In the genomic region with DNA sequence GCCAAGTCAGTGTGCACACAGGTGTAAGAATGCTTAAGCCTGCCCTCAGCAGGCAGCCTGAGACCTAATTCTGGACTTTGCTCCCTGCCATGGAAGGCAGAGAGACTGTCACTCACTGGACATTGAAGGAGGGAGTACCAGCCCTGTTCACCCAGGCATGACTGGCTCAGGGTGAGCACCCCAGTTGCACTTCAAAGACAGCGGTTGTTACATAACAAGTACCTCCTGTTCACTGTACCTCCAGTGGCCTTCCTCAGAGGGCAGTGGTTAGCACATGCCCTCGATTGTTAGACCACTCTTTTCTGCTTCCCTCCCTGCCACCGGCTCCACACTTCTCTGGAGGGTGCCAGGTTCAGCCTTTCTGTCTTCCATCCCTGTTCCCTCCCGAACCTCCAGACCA, we compare ENCODE assay signal across 9 mouse cellular contexts.
A peak's percentile ranks its signal among the peaks of the same experiment; 100 is the strongest.
DNase-seq lines count a peak whose midpoint lies in the region; ATAC-seq and TF ChIP-seq lines count a peak whose summit lies in the region.
"Had no signal": no experiment of that assay in that cellular context is flagged by ENCODE, and none has a peak within 500 bp of the region (broad histone marks: within the 10 kb centered on the region; RNA-seq: fewer than 3 reads in every experiment).

No protein-coding gene starts in this region.

- peak overlapping the region; percentile 50 for H3K4me2 ChIP-seq in heart, embryonic 13.5 days
- no peak overlapping the region for H3K4me2 ChIP-seq in kidney, postnatal 0 days (ENCODE audit: low read length)
- H3K4me2 ChIP-seq in stomach, postnatal 0 days (replicated peaks; ENCODE audit: low read depth) = peak overlapping the region; percentile 27; the same call in 1 of the 2 replicates

- intact Hi-C loops in heart, postnatal 10 days (cut with DNase I) = loop anchor here (2.0 kb wide), 1 partner anchor 22 kb away; no protein-coding TSS in a partner anchor

- no peak for TF ChIP-seq CTCF in kidney, postnatal 0 days (IDR thresholded peaks at IDR 0.05; ENCODE audit: low read depth)
- no peak for TF ChIP-seq CTCF in stomach, postnatal 0 days (IDR thresholded peaks at IDR 0.05; ENCODE audit: low read depth)

- H3K36me3 ChIP-seq in heart, embryonic 13.5 days = no peaks in the 10 kb centered on the region
- H3K36me3 ChIP-seq in kidney, postnatal 0 days (ENCODE audit: insufficient read depth, low read length) = no peaks in the 10 kb centered on the region
- H3K36me3 ChIP-seq in stomach, postnatal 0 days (ENCODE audit: control insufficient read depth, insufficient read depth, low read length) = no peaks in the 10 kb centered on the region
- H3K36me3 ChIP-seq: G1E had no signal

- H3K4me1 ChIP-seq in heart, embryonic 13.5 days = peaks cover 56% of the 10 kb centered on the region
- peaks cover 11% of the 10 kb centered on the region; the same call in 1 of the 2 replicates for H3K4me1 ChIP-seq in kidney, postnatal 0 days (replicated peaks; ENCODE audit: insufficient read depth, low read length)
- H3K4me1 ChIP-seq in stomach, postnatal 0 days (replicated peaks; ENCODE audit: control insufficient read depth, insufficient read depth) = 0 out of 2 replicates have a peak, but pooled peaks cover 7% of the 10 kb centered on the region

- peak overlapping the region; percentile 90 for H3K27ac ChIP-seq in heart, embryonic 13.5 days (replicated peaks)
- no peak overlapping the region for H3K27ac ChIP-seq in kidney, postnatal 0 days
- peak overlapping the region; percentile 35; the same call in 1 of the 2 replicates for H3K27ac ChIP-seq in stomach, postnatal 0 days (replicated peaks)

- no peak for TF ChIP-seq EP300 in stomach, postnatal 0 days (optimal IDR thresholded peaks at IDR 0.05)

- H3K9me3 ChIP-seq in heart, embryonic 13.5 days = no peaks in the 10 kb centered on the region
- no peaks in the 10 kb centered on the region for H3K9me3 ChIP-seq in kidney, postnatal 0 days (replicated peaks; ENCODE audit: low read length)
- H3K9me3 ChIP-seq in stomach, postnatal 0 days (ENCODE audit: control insufficient read depth, low read length) = no peaks in the 10 kb centered on the region
- H3K9me3 ChIP-seq: G1E had no signal

- DNase-seq in heart, postnatal 10 days = no peak
- DNase-seq in spleen, postnatal 36 days (ENCODE audit: low spot score in 2 of 2) = peak; percentile 57 to 63
- no peak for DNase-seq in spleen, postnatal 4 days (ENCODE audit: low spot score in 2 of 2)
- no peak for DNase-seq in kidney, postnatal 0 days (ENCODE audit: low spot score)
- DNase-seq in stomach, postnatal 0 days (ENCODE audit: low spot score) = no peak
- no peak for DNase-seq in ovary, postnatal 14 days (ENCODE audit: low spot score)
- DNase-seq in frontal cortex, adult 2 months (ENCODE audit: extremely low spot score in 1 of 2, low spot score in 1 of 2) = no peak

- no peaks in the 10 kb centered on the region for H3K27me3 ChIP-seq in heart, embryonic 13.5 days (replicated peaks)
- no peaks in the 10 kb centered on the region for H3K27me3 ChIP-seq in kidney, postnatal 0 days (ENCODE audit: insufficient read depth, low read length)
- H3K27me3 ChIP-seq in stomach, postnatal 0 days (ENCODE audit: control insufficient read depth, insufficient read depth, low read length) = no peaks in the 10 kb centered on the region

- no peak for ATAC-seq in heart, embryonic 13.5 days (ENCODE audit: extremely low read depth, insufficient number of reproducible peaks, low FRiP score, low TSS enrichment)
- peak; percentile 45; the same call in 1 of the 2 replicates for ATAC-seq in kidney, postnatal 0 days (replicated peaks; ENCODE audit: low FRiP score, low read depth)
- no peak for ATAC-seq in stomach, postnatal 0 days (ENCODE audit: low FRiP score, low TSS enrichment)

- WGBS in heart, embryonic 13.5 days = 76% methylated on average over 4 of the region's 4 CpGs
- 56% methylated on average over 4 of the region's 4 CpGs for WGBS in kidney, postnatal 0 days
- WGBS in stomach, postnatal 0 days = 81% methylated on average over 4 of the region's 4 CpGs

- H3K9ac ChIP-seq in heart, embryonic 13.5 days = peak overlapping the region; percentile 67
- no peak overlapping the region for H3K9ac ChIP-seq in kidney, postnatal 0 days (ENCODE audit: low read depth, low read length)
- H3K9ac ChIP-seq in stomach, postnatal 0 days (ENCODE audit: low read length) = no peak overlapping the region

- H3K4me3 ChIP-seq in heart, embryonic 13.5 days = no peak overlapping the region
- H3K4me3 ChIP-seq in kidney, postnatal 0 days (replicated peaks; ENCODE audit: low read depth, low read length) = no peak overlapping the region
- H3K4me3 ChIP-seq in stomach, postnatal 0 days (ENCODE audit: low read depth, low read length) = no peak overlapping the region

Comparison
In these comparisons a context has a peak if more than half of its experiments do, and no peak if none do; other contexts are left out.
1. DNase-seq: peak in spleen, postnatal 36 days (2 of 2); none in heart, postnatal 10 days (0 of 2), spleen, postnatal 4 days (0 of 2), kidney, postnatal 0 days (single experiment), stomach, postnatal 0 days (single experiment), ovary, postnatal 14 days (single experiment) and frontal cortex, adult 2 months (0 of 2).